Mouse (Mus musculus) C2C12 (cell line): ENCODE data around the gene Kpna7. TPM values are rescaled to one million over a fixed set of nuclear protein-coding genes. Genes with fewer than 3 reads are reported as not detected.
"Not testable (repeated sequence)": the region's sequence is repeated elsewhere in the genome, so short reads cannot be mapped to it uniquely, and the experiment has no call there.

Experiments
- H3K27me3 ChIP-seq: one replicate; pipeline ENCODE4 v1.6.1; 2011; ENCODE audit not compliant: control insufficient read depth, insufficient read depth, insufficient read length
- H3K36me3 ChIP-seq: one replicate; pipeline ENCODE4 v1.6.1; 2011; ENCODE audit not compliant: control insufficient read depth, insufficient read depth
- H3K4me3 ChIP-seq: one replicate; pipeline ENCODE4 v1.5.1; 2011; ENCODE audit warnings: mild to moderate bottlenecking, control low read depth; ENCODE audit not compliant: poor library complexity, insufficient read depth, severe bottlenecking
- H3K79me2 ChIP-seq: one replicate; pipeline ENCODE4 v1.6.1; 2011; ENCODE audit not compliant: control insufficient read depth, insufficient read depth
- H3K79me3 ChIP-seq: one replicate; pipeline ENCODE4 v1.6.1; 2011; ENCODE audit warnings: low read depth, control low read depth
- H3ac ChIP-seq: one replicate; pipeline ENCODE3; 2011; ENCODE audit warnings: low read depth; ENCODE audit not compliant: control insufficient read depth, insufficient read length
- CEBPB ChIP-seq: IDR thresholded peaks from one replicate; pipeline ENCODE4 v1.6.1; 2011; ENCODE audit warnings: low read depth, mild to moderate bottlenecking, control low read depth, moderate library complexity
- CTCF ChIP-seq: IDR thresholded peaks from one replicate; pipeline ENCODE4 v1.5.1; 2011; ENCODE audit not compliant: control insufficient read depth, insufficient read depth, insufficient read length
- FOSL1 ChIP-seq: IDR thresholded peaks from one replicate; pipeline ENCODE4 v1.8.0; 2011; ENCODE audit warnings: mild to moderate bottlenecking, low read length; ENCODE audit not compliant: poor library complexity, insufficient read depth, severe bottlenecking
- MAX ChIP-seq: IDR thresholded peaks from one replicate; pipeline ENCODE4 v1.6.1; 2011; ENCODE audit warnings: mild to moderate bottlenecking, control low read depth
- MYOD1 ChIP-seq: IDR thresholded peaks from one replicate; pipeline ENCODE4 v1.6.1; 2011; ENCODE audit warnings: low read depth; ENCODE audit not compliant: control insufficient read depth, insufficient read length
- MYOG ChIP-seq: IDR thresholded peaks from one replicate; pipeline ENCODE4 v1.6.1; 2011; ENCODE audit not compliant: control insufficient read depth, insufficient read length; ENCODE audit errors: extremely low read depth
- USF1 ChIP-seq: IDR thresholded peaks from one replicate; pipeline ENCODE4 v1.6.1; 2011; ENCODE audit warnings: low read depth, mild to moderate bottlenecking, control low read depth, moderate library complexity
- polyA plus RNA-seq: library from polyadenylated mRNA; unstranded; fragments of >200 nt; fragmentation: generic; extraction: Trizol; gene quantifications from one replicate; pipeline ENCODE4 v1.2.1, GENCODE M21; 2012; ENCODE audit warnings: missing spikeins

The Kpna7 gene
- polyA plus RNA-seq, 1 experiment, result not detected

DNA sequence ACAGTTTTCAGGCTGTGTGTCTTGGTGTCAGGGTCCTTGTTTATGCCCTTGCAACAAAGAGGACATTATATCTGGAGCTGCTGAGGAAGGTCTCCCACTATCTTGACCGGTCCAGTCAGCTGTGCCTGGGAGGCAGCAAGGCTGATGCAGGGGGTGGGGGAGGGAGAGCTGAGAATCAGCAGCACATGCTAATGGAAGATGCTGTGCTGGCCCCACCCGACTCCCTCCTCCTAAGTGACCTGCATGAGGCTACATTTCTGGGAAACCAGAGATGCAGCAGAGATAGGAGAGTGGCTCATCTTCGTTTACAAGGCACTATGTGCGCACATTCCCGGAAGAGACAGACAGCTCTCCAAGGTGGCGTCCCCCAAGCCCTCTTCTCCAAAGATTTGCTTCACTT lies 26.6 kb upstream of the Kpna7 start:
- H3K79me2 ChIP-seq, result peaks cover 15% of the 10 kb centered on the region
- H3ac ChIP-seq, result no peak overlapping the region
- H3K79me3 ChIP-seq, result peaks cover 10% of the 10 kb centered on the region
- H3K4me3 ChIP-seq, result no peak overlapping the region
- TF ChIP-seq FOSL1 (no peak), MAX (no peak), USF1 (no peak), CEBPB (no peak), CTCF (no peak), MYOD1 (no peak), MYOG (no peak)
- no peaks in the 10 kb centered on the region for H3K27me3 ChIP-seq
- peaks cover 32% of the 10 kb centered on the region for H3K36me3 ChIP-seq

DNA sequence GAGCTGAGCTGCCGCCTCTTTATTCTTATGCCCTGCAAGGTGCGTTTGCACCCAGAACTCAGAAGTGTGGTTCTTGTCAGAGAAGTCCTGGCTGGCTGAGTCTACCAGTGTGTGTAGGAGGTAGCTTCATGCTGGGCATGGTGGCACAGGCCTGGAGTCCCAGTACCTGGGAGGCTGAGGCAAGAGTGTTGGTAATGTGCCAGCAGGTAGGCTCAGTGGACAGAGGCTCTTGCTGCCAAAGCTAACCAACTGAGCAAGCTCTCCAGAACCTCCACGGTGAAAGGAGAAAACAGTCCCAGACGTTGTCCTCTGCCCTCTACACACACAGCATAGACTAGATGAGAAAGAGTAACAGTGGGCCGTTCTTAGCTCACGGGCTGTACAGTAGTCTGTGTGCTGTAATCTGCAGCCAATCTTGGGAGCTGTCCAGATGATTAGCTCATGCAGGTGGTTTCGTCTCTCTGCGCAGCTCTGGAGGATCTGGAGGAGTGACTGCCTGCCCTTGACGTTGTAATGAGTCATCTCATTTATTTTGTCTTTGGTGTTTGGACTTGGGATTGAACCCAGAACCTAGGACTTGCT lies 22.0 kb upstream of the Kpna7 start:
- Histone ChIP-seq H3ac (no peak overlapping the region), H3K36me3 (peaks cover 66% of the 10 kb centered on the region), H3K4me3 (no peak overlapping the region), H3K27me3 (no peaks in the 10 kb centered on the region), H3K79me2 (no peaks in the 10 kb centered on the region), H3K79me3 (no peaks in the 10 kb centered on the region)
- TF ChIP-seq MYOG (no peak), MYOD1 (no peak), CEBPB (no peak), MAX (no peak), CTCF (no peak), USF1 (no peak)

- Histone ChIP-seq H3K4me3 (no peak overlapping the region), H3K79me3 (no peaks in the 10 kb centered on the region), H3K36me3 (peaks cover 68% of the 10 kb centered on the region), H3K79me2 (no peaks in the 10 kb centered on the region), H3ac (no peak overlapping the region), H3K27me3 (no peaks in the 10 kb centered on the region)
- TF ChIP-seq MYOG (no peak), CTCF (no peak), MAX (no peak), CEBPB (no peak), FOSL1 (no peak), USF1 (no peak), MYOD1 (no peak)
Observed at GRCm38 (mm10) chr5:145104328-145104727, 20.5 kb upstream of the Kpna7 start.

- H3K79me3 ChIP-seq, result no peaks in the 10 kb centered on the region
- peaks cover 74% of the 10 kb centered on the region for H3K36me3 ChIP-seq
- no peak overlapping the region for H3ac ChIP-seq
- no peaks in the 10 kb centered on the region for H3K27me3 ChIP-seq
- no peak overlapping the region for H3K4me3 ChIP-seq
- no peaks in the 10 kb centered on the region for H3K79me2 ChIP-seq
- TF ChIP-seq USF1, result no peak
- no peak for TF ChIP-seq MAX
- TF ChIP-seq FOSL1, result no peak
- no peak for TF ChIP-seq MYOD1
- no peak for TF ChIP-seq CTCF
- TF ChIP-seq CEBPB, result no peak
Observed at GRCm38 (mm10) chr5:145102706-145103105, 18.9 kb upstream of the Kpna7 start.

GRCm38 (mm10) chr5:145101451-145101850 lies 17.6 kb upstream of the Kpna7 start:
- H3ac ChIP-seq, H3K4me3 ChIP-seq, H3K79me3 ChIP-seq, H3K79me2 ChIP-seq, H3K27me3 ChIP-seq: not testable (repeated sequence)
- H3K36me3 ChIP-seq, result peaks cover 81% of the 10 kb centered on the region

DNA sequence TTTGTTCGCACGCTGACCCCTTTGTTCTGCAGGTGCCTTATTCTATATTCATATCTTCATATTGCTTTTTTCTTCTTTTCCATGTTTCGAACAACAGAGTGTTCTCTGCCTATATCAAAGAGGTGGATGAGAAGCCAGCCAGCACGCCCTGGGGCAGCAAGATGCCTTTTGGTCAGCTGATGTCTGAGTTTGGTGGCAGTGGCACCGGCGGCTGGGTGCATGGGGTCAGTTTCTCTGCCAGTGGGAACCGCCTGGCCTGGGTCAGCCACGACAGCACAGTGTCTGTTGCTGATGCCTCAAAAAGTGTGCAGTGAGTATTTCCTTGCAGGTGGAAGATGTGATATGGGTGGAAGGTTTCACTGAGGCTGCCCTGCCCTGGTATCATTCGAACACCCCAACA lies 17.1 kb upstream of the Kpna7 start:
- no peak for TF ChIP-seq MYOD1
- TF ChIP-seq CEBPB, result no peak
- no peak for TF ChIP-seq MAX
- no peak for TF ChIP-seq USF1
- Histone ChIP-seq H3K79me2 (no peaks in the 10 kb centered on the region), H3K36me3 (peaks cover 79% of the 10 kb centered on the region)

More for the DNA sequence above, 17.1 kb upstream of the Kpna7 start:
- Histone ChIP-seq H3ac (no peak overlapping the region), H3K79me3 (no peaks in the 10 kb centered on the region), H3K4me3 (no peak overlapping the region), H3K27me3 (no peaks in the 10 kb centered on the region)
